Mouse (Mus musculus) intestine, embryonic 15.5 days (tissue): Measurements from ENCODE around the gene Tubb5. TPM values are rescaled to one million over a fixed set of nuclear protein-coding genes. Genes with fewer than 3 reads are reported as not detected.

Experiments
- ATAC-seq: fragments of 200-750 bp; cut with Nextera tagmentation; 2 replicates; pipeline ENCODE4 v1.8.0; 2017; ENCODE audit warnings: moderate TSS enrichment, moderate library complexity
- H3K27ac ChIP-seq: fragments of 300-500 bp; sonication (generic); 2 replicates; pipeline ENCODE4 v1.5.1; 2015; ENCODE audit warnings: mild to moderate bottlenecking, inconsistent platforms
- H3K27me3 ChIP-seq: fragments of 300-500 bp; sonication (generic); replicated peaks from 2 replicates; pipeline ENCODE4 v1.6.1; 2015; ENCODE audit warnings: inconsistent platforms
- H3K36me3 ChIP-seq: fragments of 300-500 bp; sonication (generic); 2 replicates; pipeline ENCODE4 v1.6.1; 2015; ENCODE audit warnings: inconsistent platforms
- H3K4me1 ChIP-seq: fragments of 300-500 bp; sonication (generic); replicated peaks from 2 replicates; pipeline ENCODE4 v1.6.1; 2015; ENCODE audit warnings: inconsistent platforms
- H3K4me2 ChIP-seq: fragments of 300-500 bp; sonication (generic); replicated peaks from 2 replicates; pipeline ENCODE4 v1.6.1; 2015; ENCODE audit warnings: mild to moderate bottlenecking, inconsistent platforms
- H3K4me3 ChIP-seq: fragments of 300-500 bp; sonication (generic); replicated peaks from 2 replicates; pipeline ENCODE4 v1.5.1; 2015; ENCODE audit warnings: inconsistent platforms
- H3K9ac ChIP-seq: fragments of 300-500 bp; sonication (generic); 2 replicates; pipeline ENCODE4 v1.6.1; 2015; ENCODE audit warnings: inconsistent platforms
- H3K9me3 ChIP-seq: fragments of 300-500 bp; sonication (generic); 2 replicates; pipeline ENCODE4 v1.6.1; 2016; ENCODE audit warnings: inconsistent platforms
- WGBS: fragments of 180-500 bp; shearing (Covaris S2); methylation state at CpG from one replicate; pipeline ENCODE4 v1.1.7; 2015; 5-methylcytosine and 5-hydroxymethylcytosine counted together
- polyA plus RNA-seq: library from polyadenylated mRNA; unstranded; fragments of >200 nt; fragmentation: Nextera tagmentation; extraction: Ambion mirVana; gene quantifications from 2 replicates; pipeline ENCODE4 v1.2.1, GENCODE M21; 2015

The Tubb5 gene
- polyA plus RNA-seq, 1 experiment from 2014 or later, result 776 TPM

DNA sequence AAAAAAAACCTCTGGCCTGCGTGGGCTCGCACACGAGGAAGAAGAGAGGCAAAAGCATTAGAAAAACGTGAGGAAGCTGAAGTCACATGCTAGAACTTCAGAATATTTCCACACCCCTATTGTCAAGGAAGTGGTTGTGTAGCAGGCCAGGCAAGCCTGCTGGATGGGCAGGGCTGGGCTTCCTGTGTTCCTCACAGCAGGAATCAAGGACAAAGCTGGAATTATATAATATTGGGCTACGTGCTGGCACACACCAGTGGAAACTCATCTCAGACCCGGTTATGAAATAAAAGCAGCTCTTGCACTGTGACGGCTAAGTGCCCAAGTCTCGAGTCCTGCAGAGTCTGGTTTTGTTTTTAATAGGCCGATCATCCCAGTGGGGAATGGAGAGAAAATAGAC lies 30.0 kb downstream of the Tubb5 start:
- H3K36me3 ChIP-seq, result no peaks in the 10 kb centered on the region
- no peak overlapping the region for H3K4me2 ChIP-seq
- no peaks in the 10 kb centered on the region for H3K27me3 ChIP-seq
- H3K4me3 ChIP-seq, result no peak overlapping the region
- peaks cover 9% of the 10 kb centered on the region for H3K4me1 ChIP-seq
- H3K9ac ChIP-seq, result no peak overlapping the region
- no peak overlapping the region for H3K27ac ChIP-seq
- ATAC-seq, result no peak
- 69% methylated on average over 9 of the region's 9 CpGs for WGBS
- no peaks in the 10 kb centered on the region for H3K9me3 ChIP-seq

- 31% methylated on average over 4 of the region's 4 CpGs for WGBS
- Histone ChIP-seq H3K4me3 (no peak overlapping the region), H3K9ac (no peak overlapping the region), H3K27me3 (no peaks in the 10 kb centered on the region), H3K4me2 (no peak overlapping the region), H3K27ac (0 out of 2 replicates have a peak overlapping the region, but pooled peaks have one; percentile 1), H3K36me3 (no peaks in the 10 kb centered on the region), H3K4me1 (peaks cover 9% of the 10 kb centered on the region), H3K9me3 (no peaks in the 10 kb centered on the region)
- ATAC-seq, result no peak
Measured at GRCm38 (mm10) chr17:35803858-35804399, 34.2 kb downstream of the Tubb5 start.

DNA sequence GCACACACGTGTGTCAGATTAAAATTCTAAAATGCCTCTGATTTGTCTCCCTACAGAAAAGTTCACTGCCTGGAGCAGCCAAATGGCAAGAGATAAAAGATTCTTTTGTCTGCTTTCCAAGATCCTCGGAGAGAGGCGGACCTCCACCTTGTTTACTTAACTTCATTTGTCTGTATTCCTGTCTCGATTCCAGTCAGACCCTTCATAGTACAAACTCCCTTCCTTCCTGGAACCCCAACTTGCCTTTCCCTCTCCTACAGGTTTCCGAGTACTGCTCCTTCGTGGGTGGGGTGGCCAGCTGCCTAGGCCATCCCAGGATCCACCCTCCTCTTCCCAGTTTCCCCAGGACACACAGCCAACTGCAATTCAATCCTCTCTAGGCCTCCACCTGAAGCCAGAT lies 35.1 kb downstream of the Tubb5 start:
- Histone ChIP-seq H3K4me3 (no peak overlapping the region), H3K9ac (peak overlapping the region; percentile 2; the same call in 1 of the 2 replicates), H3K27me3 (no peaks in the 10 kb centered on the region), H3K9me3 (no peaks in the 10 kb centered on the region), H3K27ac (no peak overlapping the region), H3K36me3 (no peaks in the 10 kb centered on the region), H3K4me1 (peaks cover 9% of the 10 kb centered on the region), H3K4me2 (no peak overlapping the region)
- 42% methylated on average over 6 of the region's 6 CpGs for WGBS
- ATAC-seq, result no peak

GRCm38 (mm10) chr17:35800905-35801304 lies 37.2 kb downstream of the Tubb5 start:
- no peak overlapping the region for H3K4me3 ChIP-seq
- no peaks in the 10 kb centered on the region for H3K9me3 ChIP-seq
- peaks cover 9% of the 10 kb centered on the region for H3K4me1 ChIP-seq
- no peak for ATAC-seq
- no peak overlapping the region for H3K4me2 ChIP-seq
- H3K9ac ChIP-seq, result no peak overlapping the region
- no peaks in the 10 kb centered on the region for H3K36me3 ChIP-seq
- WGBS, result 72% methylated on average over 2 of the region's 2 CpGs
- H3K27ac ChIP-seq, result no peak overlapping the region
- H3K27me3 ChIP-seq, result no peaks in the 10 kb centered on the region

DNA sequence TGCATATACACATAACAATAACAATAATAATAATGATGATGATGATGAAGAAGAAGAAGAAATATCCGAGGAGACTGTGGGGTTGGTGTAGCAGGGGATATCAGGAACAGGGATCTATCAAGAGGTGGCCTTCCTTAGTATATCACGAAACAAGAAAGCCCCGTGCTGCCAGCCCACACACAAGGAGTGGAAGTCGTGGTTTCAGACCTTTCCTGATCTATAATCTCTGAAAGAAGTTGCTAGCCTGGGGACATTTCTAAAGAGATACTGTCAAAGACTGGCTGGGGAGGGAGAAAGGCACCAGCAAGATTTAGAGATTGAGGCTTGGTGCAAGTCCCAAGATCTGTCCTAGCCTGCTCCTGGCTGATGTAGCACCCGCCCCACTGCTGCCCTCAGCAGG lies 41.3 kb downstream of the Tubb5 start:
- Histone ChIP-seq H3K4me1 (no peaks in the 10 kb centered on the region), H3K4me3 (no peak overlapping the region), H3K36me3 (no peaks in the 10 kb centered on the region), H3K9ac (no peak overlapping the region), H3K4me2 (no peak overlapping the region), H3K9me3 (no peaks in the 10 kb centered on the region), H3K27ac (no peak overlapping the region), H3K27me3 (no peaks in the 10 kb centered on the region)
- WGBS, result 59% methylated on average over 5 of the region's 5 CpGs
- ATAC-seq, result no peak

GRCm38 (mm10) chr17:35795656-35796055 lies 42.5 kb downstream of the Tubb5 start:
- WGBS, result 79% methylated on average over 6 of the region's 6 CpGs

DNA sequence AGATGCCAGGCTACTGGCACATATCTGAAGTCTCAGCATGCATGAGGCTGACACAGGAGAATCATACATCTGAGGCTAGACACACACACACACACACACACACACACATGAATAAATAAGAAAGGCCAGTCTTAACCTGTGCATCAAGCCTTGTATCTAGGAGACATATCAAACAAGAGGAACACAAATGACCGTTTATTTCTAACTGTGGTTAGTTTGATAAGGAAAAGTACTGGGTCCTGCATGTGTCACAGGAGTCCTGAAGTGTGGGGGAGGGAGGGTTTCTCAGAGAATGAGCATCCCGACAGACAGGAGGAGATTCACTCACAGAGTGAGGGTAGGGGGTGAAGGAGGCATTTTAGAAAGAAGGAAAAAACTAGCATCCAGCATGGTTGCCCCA lies 43.0 kb downstream of the Tubb5 start:
- WGBS, result 36% methylated on average over 2 of the region's 2 CpGs
- no peak for ATAC-seq

More at GRCm38 (mm10) chr17:35795656-35796055, 42.5 kb downstream of the Tubb5 start:
- Histone ChIP-seq H3K27me3 (no peaks in the 10 kb centered on the region), H3K4me3 (no peak overlapping the region), H3K9me3 (no peaks in the 10 kb centered on the region), H3K9ac (no peak overlapping the region), H3K27ac (no peak overlapping the region), H3K36me3 (no peaks in the 10 kb centered on the region), H3K4me2 (no peak overlapping the region), H3K4me1 (no peaks in the 10 kb centered on the region)
- no peak for ATAC-seq

DNA sequence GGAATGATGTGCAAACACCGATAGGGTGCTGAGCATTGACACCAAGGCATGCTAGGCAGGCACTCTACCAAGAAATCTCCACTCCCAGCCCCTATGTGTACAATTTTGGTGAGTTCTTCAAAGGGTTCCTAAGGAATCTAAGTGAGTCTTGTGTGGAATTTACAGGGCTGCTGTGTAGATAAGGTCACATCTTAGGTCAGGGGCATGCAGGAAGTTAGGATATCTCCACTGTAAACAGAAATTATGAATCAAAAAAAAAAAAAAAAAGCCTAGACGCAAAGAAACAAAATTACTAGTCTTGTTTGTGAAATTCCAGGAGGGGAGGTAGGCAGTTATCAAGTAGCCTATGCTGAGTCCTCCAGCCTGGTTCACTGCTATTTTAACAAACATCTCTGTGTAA lies 45.3 kb downstream of the Tubb5 start:
- Histone ChIP-seq H3K4me1 (no peaks in the 10 kb centered on the region), H3K4me3 (no peak overlapping the region), H3K36me3 (no peaks in the 10 kb centered on the region), H3K9ac (no peak overlapping the region), H3K27ac (no peak overlapping the region), H3K9me3 (no peaks in the 10 kb centered on the region), H3K4me2 (no peak overlapping the region), H3K27me3 (no peaks in the 10 kb centered on the region)
- no peak for ATAC-seq
- WGBS, result 57% methylated on average over 2 of the region's 2 CpGs

More for the DNA sequence above, 43.0 kb downstream of the Tubb5 start:
- Histone ChIP-seq H3K4me2 (no peak overlapping the region), H3K9ac (no peak overlapping the region), H3K4me3 (no peak overlapping the region), H3K27me3 (no peaks in the 10 kb centered on the region), H3K36me3 (no peaks in the 10 kb centered on the region), H3K27ac (no peak overlapping the region), H3K9me3 (no peaks in the 10 kb centered on the region), H3K4me1 (no peaks in the 10 kb centered on the region)

GRCm38 (mm10) chr17:35790933-35791332 lies 47.2 kb downstream of the Tubb5 start:
- WGBS, result 85% methylated on average over 4 of the region's 4 CpGs
- Histone ChIP-seq H3K9ac (no peak overlapping the region), H3K9me3 (no peaks in the 10 kb centered on the region), H3K4me2 (no peak overlapping the region), H3K4me3 (no peak overlapping the region), H3K27ac (no peak overlapping the region), H3K36me3 (no peaks in the 10 kb centered on the region), H3K4me1 (no peaks in the 10 kb centered on the region), H3K27me3 (no peaks in the 10 kb centered on the region)
- ATAC-seq, result no peak

GRCm38 (mm10) chr17:35788025-35788424 lies 50.1 kb downstream of the Tubb5 start:
- H3K27ac ChIP-seq, result no peak overlapping the region

GRCm38 (mm10) chr17:35787493-35787892 lies 50.6 kb downstream of the Tubb5 start:
- Histone ChIP-seq H3K4me1 (no peaks in the 10 kb centered on the region), H3K4me3 (no peak overlapping the region), H3K27ac (no peak overlapping the region), H3K9me3 (no peaks in the 10 kb centered on the region), H3K9ac (no peak overlapping the region), H3K27me3 (no peaks in the 10 kb centered on the region), H3K4me2 (no peak overlapping the region), H3K36me3 (no peaks in the 10 kb centered on the region)
- ATAC-seq, result no peak

More at GRCm38 (mm10) chr17:35788025-35788424, 50.1 kb downstream of the Tubb5 start:
- Histone ChIP-seq H3K4me1 (no peaks in the 10 kb centered on the region), H3K27me3 (no peaks in the 10 kb centered on the region), H3K9me3 (no peaks in the 10 kb centered on the region), H3K4me3 (no peak overlapping the region), H3K4me2 (no peak overlapping the region), H3K36me3 (no peaks in the 10 kb centered on the region), H3K9ac (no peak overlapping the region)
- 70% methylated on average over 3 of the region's 3 CpGs for WGBS
- ATAC-seq, result no peak

DNA sequence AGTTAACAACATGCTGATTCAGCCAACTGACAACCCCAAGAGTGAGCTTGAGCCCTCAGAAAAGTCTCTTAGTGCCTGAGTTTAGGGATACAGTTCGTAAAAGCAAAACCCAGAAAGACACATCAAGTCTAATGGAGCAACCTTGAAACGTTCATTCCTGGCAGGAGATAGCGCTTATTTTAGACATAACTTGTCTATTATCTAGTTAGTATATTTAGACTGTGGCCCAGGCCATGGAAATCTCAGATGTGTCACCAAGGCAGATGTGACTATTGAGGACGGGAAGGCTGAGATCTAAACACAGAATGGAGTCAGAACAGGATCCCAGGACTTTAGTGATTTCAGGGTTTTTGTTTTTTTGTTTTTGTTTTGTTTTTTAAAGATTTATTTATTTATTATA lies 53.0 kb downstream of the Tubb5 start:
- 79% methylated on average over 4 of the region's 4 CpGs for WGBS
- ATAC-seq, result no peak

DNA sequence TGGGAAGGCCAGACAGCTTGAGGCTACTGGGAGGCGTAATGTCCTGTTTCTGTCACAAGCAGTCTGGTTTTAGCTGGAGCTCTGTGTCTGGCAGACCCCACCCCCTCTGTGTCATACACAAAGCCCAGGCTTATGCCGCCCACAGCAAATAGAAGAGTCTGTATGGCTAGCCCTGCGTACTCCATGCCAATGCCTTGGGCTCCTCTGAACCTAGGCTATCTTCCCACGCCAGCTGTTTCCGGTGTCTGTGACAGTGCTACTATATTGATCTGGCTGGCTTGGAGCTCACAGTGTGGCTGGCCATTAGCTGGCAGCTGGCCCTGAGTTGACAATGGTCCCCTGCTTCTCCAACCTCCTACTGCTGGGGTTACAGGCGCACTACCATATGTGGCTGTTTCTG lies 54.2 kb downstream of the Tubb5 start:
- no peaks in the 10 kb centered on the region for H3K27me3 ChIP-seq
- no peak overlapping the region for H3K4me3 ChIP-seq
- H3K36me3 ChIP-seq, result no peaks in the 10 kb centered on the region
- no peak overlapping the region for H3K27ac ChIP-seq
- H3K4me2 ChIP-seq, result no peak overlapping the region
- no peaks in the 10 kb centered on the region for H3K9me3 ChIP-seq
- ATAC-seq, result peak; percentile 66; the same call in 1 of the 2 replicates
- H3K4me1 ChIP-seq, result peaks cover 4% of the 10 kb centered on the region; the same call in 1 of the 2 replicates
- WGBS, result 66% methylated on average over 6 of the region's 6 CpGs
- no peak overlapping the region for H3K9ac ChIP-seq

More for the DNA sequence above, 53.0 kb downstream of the Tubb5 start:
- H3K9ac ChIP-seq, result no peak overlapping the region
- no peaks in the 10 kb centered on the region for H3K4me1 ChIP-seq
- no peaks in the 10 kb centered on the region for H3K27me3 ChIP-seq
- H3K9me3 ChIP-seq, result no peaks in the 10 kb centered on the region
- no peaks in the 10 kb centered on the region for H3K36me3 ChIP-seq
- H3K4me3 ChIP-seq, result no peak overlapping the region
- H3K27ac ChIP-seq, result no peak overlapping the region
- H3K4me2 ChIP-seq, result no peak overlapping the region
